Mouse (Mus musculus): ENCODE measurements around the gene Phyhd1. TPM values are rescaled to one million over a fixed set of nuclear protein-coding genes. Genes with fewer than 3 reads are reported as not detected.

Gene Phyhd1
- total and polyA plus RNA-seq, 2 experiments from 2014 or later: 3.9 to 7.2 TPM

DNA sequence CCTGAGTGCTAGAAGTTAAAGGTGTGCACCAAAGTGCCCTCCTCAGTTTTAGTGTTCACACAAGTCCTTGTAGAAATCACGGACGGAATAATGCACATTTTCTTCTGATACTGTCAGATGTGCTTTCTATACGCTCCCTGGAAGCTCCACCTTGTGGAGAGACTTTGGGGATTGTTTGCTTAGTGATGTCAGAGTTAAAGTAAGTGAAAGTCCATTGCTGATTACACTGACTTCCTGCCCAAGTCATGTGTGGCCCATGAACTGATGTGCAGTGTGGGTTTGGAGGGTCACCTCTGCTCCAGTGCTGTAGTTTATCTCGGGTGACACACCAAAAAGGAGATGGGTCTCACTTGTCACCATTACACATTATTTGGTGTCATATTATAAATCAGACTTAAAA is 53.3 kb downstream of the Phyhd1 start:
- H3K4me1 ChIP-seq (ENCODE audit: insufficient read depth, low read length): no peaks in the 10 kb centered on the region
- TF ChIP-seq CTCF (IDR thresholded peaks at IDR 0.05): no peak
- no peak overlapping the region for H3K27ac ChIP-seq (ENCODE audit: low read depth, low read length)
- WGBS: 88% methylated on average over 4 of the region's 4 CpGs
- no peaks in the 10 kb centered on the region for H3K27me3 ChIP-seq (ENCODE audit: insufficient read depth, low read length)
- ATAC-seq (ENCODE audit: low FRiP score) (no peak), DNase-seq (ENCODE audit: low spot score) (no peak)
- H3K4me3 ChIP-seq (ENCODE audit: low read depth, low read length): no peak overlapping the region
- no peaks in the 10 kb centered on the region for H3K9me3 ChIP-seq (ENCODE audit: low read length)
- H3K9ac ChIP-seq (replicated peaks; ENCODE audit: low read length, poor library complexity, severe bottlenecking): no peak overlapping the region
- H3K36me3 ChIP-seq (ENCODE audit: insufficient read depth, low read length): peaks cover 72% of the 10 kb centered on the region
- no peak overlapping the region for H3K4me2 ChIP-seq (ENCODE audit: low read depth, low read length, poor library complexity, severe bottlenecking)

DNA sequence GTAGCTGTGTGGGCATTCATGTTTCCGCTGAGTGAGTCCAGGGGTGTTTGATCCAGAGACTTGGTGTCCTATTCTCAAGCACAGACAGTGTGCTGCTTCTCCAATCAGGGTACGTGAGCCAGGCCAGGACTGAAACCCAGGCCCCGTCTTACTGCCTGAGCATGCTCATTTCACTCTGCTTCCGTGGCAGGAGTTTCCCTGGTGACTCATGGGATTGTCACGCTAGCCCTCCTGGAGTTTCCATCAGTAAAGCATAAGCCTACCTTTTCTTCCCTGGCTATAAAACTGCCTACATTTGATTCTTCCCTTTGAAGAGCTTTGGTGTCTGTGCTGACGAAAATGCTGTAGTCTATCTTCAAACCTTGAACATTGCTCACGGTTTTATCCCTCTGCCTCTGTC is 57.1 kb downstream of the Phyhd1 start:
- Histone ChIP-seq H3K4me2 (ENCODE audit: low read depth, low read length, poor library complexity, severe bottlenecking) (no peak overlapping the region), H3K9ac (replicated peaks; ENCODE audit: low read length, poor library complexity, severe bottlenecking) (no peak overlapping the region), H3K9me3 (ENCODE audit: low read length) (no peaks in the 10 kb centered on the region), H3K36me3 (ENCODE audit: insufficient read depth, low read length) (peaks cover 78% of the 10 kb centered on the region), H3K4me1 (ENCODE audit: insufficient read depth, low read length) (no peaks in the 10 kb centered on the region), H3K4me3 (ENCODE audit: low read depth, low read length) (no peak overlapping the region), H3K27ac (ENCODE audit: low read depth, low read length) (no peak overlapping the region), H3K27me3 (ENCODE audit: insufficient read depth, low read length) (no peaks in the 10 kb centered on the region)
- ATAC-seq (ENCODE audit: low FRiP score) (no peak), DNase-seq (ENCODE audit: low spot score) (no peak)
- TF ChIP-seq CTCF (IDR thresholded peaks at IDR 0.05): no peak
- 73% methylated on average over 7 of the region's 7 CpGs for WGBS

DNA sequence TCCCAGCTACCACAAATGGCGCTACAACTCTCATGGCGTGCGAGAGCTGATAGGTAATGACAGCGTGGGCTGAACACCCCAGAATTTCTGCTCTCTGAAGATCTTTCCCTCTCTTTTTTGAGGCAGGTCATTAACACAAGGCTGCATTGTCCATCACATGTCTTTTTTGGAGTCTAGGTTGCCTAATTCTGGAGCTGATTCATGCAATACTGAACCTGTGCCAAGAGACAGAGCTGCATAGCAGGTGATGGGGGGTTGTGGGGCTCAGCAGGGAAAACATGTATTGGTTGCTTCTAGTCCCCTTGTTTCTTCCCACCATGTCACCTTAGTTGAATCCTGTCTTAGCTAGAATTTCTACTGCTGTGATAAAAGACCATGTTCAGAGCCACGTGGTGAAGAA is 59.3 kb downstream of the Phyhd1 start:
- H3K4me2 ChIP-seq (ENCODE audit: low read depth, low read length, poor library complexity, severe bottlenecking): no peak overlapping the region
- H3K9me3 ChIP-seq (ENCODE audit: low read length): no peaks in the 10 kb centered on the region
- no peak overlapping the region for H3K27ac ChIP-seq (ENCODE audit: low read depth, low read length)
- ATAC-seq (ENCODE audit: low FRiP score) (no peak), DNase-seq (ENCODE audit: low spot score) (no peak)
- 93% methylated on average over 5 of the region's 5 CpGs for WGBS
- H3K27me3 ChIP-seq (ENCODE audit: insufficient read depth, low read length): no peaks in the 10 kb centered on the region
- no peak overlapping the region for H3K9ac ChIP-seq (replicated peaks; ENCODE audit: low read length, poor library complexity, severe bottlenecking)
- H3K4me1 ChIP-seq (ENCODE audit: insufficient read depth, low read length): no peaks in the 10 kb centered on the region
- peaks cover 85% of the 10 kb centered on the region for H3K36me3 ChIP-seq (ENCODE audit: insufficient read depth, low read length)
- TF ChIP-seq CTCF (IDR thresholded peaks at IDR 0.05): no peak
- no peak overlapping the region for H3K4me3 ChIP-seq (ENCODE audit: low read depth, low read length)

DNA sequence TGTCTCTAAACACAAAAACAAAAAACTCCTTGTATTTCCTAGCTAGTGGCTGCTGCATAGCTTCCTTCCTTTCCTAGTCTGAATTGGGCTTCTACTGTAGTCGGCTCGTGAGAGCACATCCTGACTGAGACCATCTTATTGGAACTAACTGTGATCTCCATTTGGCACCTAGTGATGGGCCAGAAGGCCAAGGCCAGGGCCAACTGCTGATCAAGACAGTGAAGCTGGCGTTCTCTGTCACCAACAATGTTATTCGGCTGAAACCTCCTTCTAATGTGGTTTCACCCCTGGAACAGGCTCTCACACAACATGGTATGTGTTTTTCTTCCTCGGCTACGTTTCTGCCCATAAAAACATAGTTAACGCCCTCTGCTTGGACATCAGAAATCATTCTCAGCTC is 61.3 kb downstream of the Phyhd1 start:
- Histone ChIP-seq H3K9ac (replicated peaks; ENCODE audit: low read length, poor library complexity, severe bottlenecking) (no peak overlapping the region), H3K4me2 (ENCODE audit: low read depth, low read length, poor library complexity, severe bottlenecking) (no peak overlapping the region), H3K36me3 (ENCODE audit: insufficient read depth, low read length) (peaks cover 83% of the 10 kb centered on the region), H3K27ac (ENCODE audit: low read depth, low read length) (no peak overlapping the region), H3K4me3 (ENCODE audit: low read depth, low read length) (no peak overlapping the region), H3K27me3 (ENCODE audit: insufficient read depth, low read length) (no peaks in the 10 kb centered on the region), H3K4me1 (ENCODE audit: insufficient read depth, low read length) (no peaks in the 10 kb centered on the region), H3K9me3 (ENCODE audit: low read length) (no peaks in the 10 kb centered on the region)
- TF ChIP-seq CTCF (IDR thresholded peaks at IDR 0.05): no peak
- DNase-seq (ENCODE audit: low spot score): no peak
- no peak for ATAC-seq (ENCODE audit: low FRiP score)
- 94% methylated on average over 7 of the region's 7 CpGs for WGBS

DNA sequence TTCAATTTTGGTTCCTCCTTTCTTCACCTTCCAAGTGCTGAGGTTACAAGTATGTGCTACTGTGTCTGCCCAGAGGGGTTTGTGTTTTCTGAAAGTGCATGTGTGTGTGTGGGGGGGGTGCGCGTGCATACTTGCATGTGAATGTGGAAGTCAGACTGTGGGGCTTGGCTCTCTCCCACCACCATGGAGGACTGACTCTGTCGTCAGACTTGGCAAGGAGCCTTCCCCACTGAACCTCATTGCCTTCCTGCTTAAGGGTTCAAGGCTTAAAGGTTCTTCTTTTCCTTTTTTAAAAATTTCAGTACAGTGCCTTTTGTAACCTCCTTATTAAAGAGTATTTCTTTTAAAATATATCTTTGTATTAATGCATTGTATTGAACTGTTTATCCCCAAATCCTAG is 62.8 kb downstream of the Phyhd1 start:
- DNase-seq (ENCODE audit: low spot score) (no peak), ATAC-seq (ENCODE audit: low FRiP score) (no peak)
- H3K4me2 ChIP-seq (ENCODE audit: low read depth, low read length, poor library complexity, severe bottlenecking): no peak overlapping the region
- no peak overlapping the region for H3K4me3 ChIP-seq (ENCODE audit: low read depth, low read length)
- no peaks in the 10 kb centered on the region for H3K4me1 ChIP-seq (ENCODE audit: insufficient read depth, low read length)
- peaks cover 84% of the 10 kb centered on the region for H3K36me3 ChIP-seq (ENCODE audit: insufficient read depth, low read length)
- no peak overlapping the region for H3K9ac ChIP-seq (replicated peaks; ENCODE audit: low read length, poor library complexity, severe bottlenecking)
- H3K27me3 ChIP-seq (ENCODE audit: insufficient read depth, low read length): no peaks in the 10 kb centered on the region
- H3K9me3 ChIP-seq (ENCODE audit: low read length): no peaks in the 10 kb centered on the region
- H3K27ac ChIP-seq (ENCODE audit: low read depth, low read length): no peak overlapping the region
- WGBS: 87% methylated on average over 3 of the region's 3 CpGs
- no peak for TF ChIP-seq CTCF (IDR thresholded peaks at IDR 0.05)

Other genes starting within 250 kb of the Phyhd1 start
- gene Wdr34, start 217.3 kb upstream of the Phyhd1 start, total RNA-seq (2014; rRNA removed): 87.3 and 96.1 TPM in 2 replicates
- 76.2 and 82.7 TPM in 2 replicates for gene Wdr34, start 217.3 kb upstream of the Phyhd1 start, polyA plus RNA-seq (2015; fragmentation: Nextera tagmentation; extraction: Ambion mirVana)
- gene Set, start 208.8 kb upstream of the Phyhd1 start, total RNA-seq (2014; rRNA removed): 190 and 269 TPM in 2 replicates
- 302 and 345 TPM in 2 replicates for gene Set, start 208.8 kb upstream of the Phyhd1 start, polyA plus RNA-seq (2015; fragmentation: Nextera tagmentation; extraction: Ambion mirVana)
- 1.7 and 2.4 TPM in 2 replicates for gene Pkn3, start 188.5 kb upstream of the Phyhd1 start, total RNA-seq (2014; rRNA removed)
- gene Pkn3, start 188.5 kb upstream of the Phyhd1 start, polyA plus RNA-seq (2015; fragmentation: Nextera tagmentation; extraction: Ambion mirVana): 0.73 and 1.2 TPM in 2 replicates
- 17.7 and 30.7 TPM in 2 replicates for gene Zdhhc12, start 172.6 kb upstream of the Phyhd1 start, total RNA-seq (2014; rRNA removed)
- gene Zdhhc12, start 172.6 kb upstream of the Phyhd1 start, polyA plus RNA-seq (2015; fragmentation: Nextera tagmentation; extraction: Ambion mirVana): 23.8 and 28.9 TPM in 2 replicates
- 88.2 and 93.2 TPM in 2 replicates for gene Zer1, start 141.6 kb upstream of the Phyhd1 start, total RNA-seq (2014; rRNA removed)
- gene Zer1, start 141.6 kb upstream of the Phyhd1 start, polyA plus RNA-seq (2015; fragmentation: Nextera tagmentation; extraction: Ambion mirVana): 12.3 and 14.7 TPM in 2 replicates
- 141 and 168 TPM in 2 replicates for gene Tbc1d13, start 132.5 kb upstream of the Phyhd1 start, total RNA-seq (2014; rRNA removed)
- gene Tbc1d13, start 132.5 kb upstream of the Phyhd1 start, polyA plus RNA-seq (2015; fragmentation: Nextera tagmentation; extraction: Ambion mirVana): 8.1 and 10.6 TPM in 2 replicates
- gene Endog, start 94.7 kb upstream of the Phyhd1 start, total RNA-seq (2014; rRNA removed): 43.7 and 51.3 TPM in 2 replicates
- 38.9 and 42.2 TPM in 2 replicates for gene Endog, start 94.7 kb upstream of the Phyhd1 start, polyA plus RNA-seq (2015; fragmentation: Nextera tagmentation; extraction: Ambion mirVana)
- gene Spout1, start 87.7 kb upstream of the Phyhd1 start, total RNA-seq (2014; rRNA removed): 38.4 and 47.6 TPM in 2 replicates
- 55.9 and 60.8 TPM in 2 replicates for gene Spout1, start 87.7 kb upstream of the Phyhd1 start, polyA plus RNA-seq (2015; fragmentation: Nextera tagmentation; extraction: Ambion mirVana)
- 21.9 and 26.4 TPM in 2 replicates for gene Kyat1, start 60.4 kb upstream of the Phyhd1 start, total RNA-seq (2014; rRNA removed)
- gene Kyat1, start 60.4 kb upstream of the Phyhd1 start, polyA plus RNA-seq (2015; fragmentation: Nextera tagmentation; extraction: Ambion mirVana): 16.4 and 17.9 TPM in 2 replicates
- 52.5 and 65.4 TPM in 2 replicates for gene Lrrc8a, start 28.5 kb upstream of the Phyhd1 start, total RNA-seq (2014; rRNA removed)
- gene Lrrc8a, start 28.5 kb upstream of the Phyhd1 start, polyA plus RNA-seq (2015; fragmentation: Nextera tagmentation; extraction: Ambion mirVana): 55.3 and 56.0 TPM in 2 replicates
- gene Gm28035, start 25.6 kb upstream of the Phyhd1 start, total RNA-seq (2014; rRNA removed): 3.4 and 6.0 TPM in 2 replicates
- 0.09 and 0.11 TPM in 2 replicates for gene Gm28035, start 25.6 kb upstream of the Phyhd1 start, polyA plus RNA-seq (2015; fragmentation: Nextera tagmentation; extraction: Ambion mirVana)
- not detected in 2 replicates for gene Gm28038, start 14.8 kb downstream of the Phyhd1 start, total RNA-seq (2014; rRNA removed)
- not detected in 2 replicates for gene Gm28038, start 14.8 kb downstream of the Phyhd1 start, polyA plus RNA-seq (2015; fragmentation: Nextera tagmentation; extraction: Ambion mirVana)
- gene Dolk, start 20.1 kb downstream of the Phyhd1 start, total RNA-seq (2014; rRNA removed): 35.4 and 44.7 TPM in 2 replicates
- 38.7 and 42.9 TPM in 2 replicates for gene Dolk, start 20.1 kb downstream of the Phyhd1 start, polyA plus RNA-seq (2015; fragmentation: Nextera tagmentation; extraction: Ambion mirVana)
- gene Nup188, start 20.2 kb downstream of the Phyhd1 start, total RNA-seq (2014; rRNA removed): 29.5 and 33.4 TPM in 2 replicates
- 12.2 and 15.7 TPM in 2 replicates for gene Nup188, start 20.2 kb downstream of the Phyhd1 start, polyA plus RNA-seq (2015; fragmentation: Nextera tagmentation; extraction: Ambion mirVana)
- gene Sh3glb2, start 93.1 kb downstream of the Phyhd1 start, total RNA-seq (2014; rRNA removed): 375 and 403 TPM in 2 replicates
- 185 and 199 TPM in 2 replicates for gene Sh3glb2, start 93.1 kb downstream of the Phyhd1 start, polyA plus RNA-seq (2015; fragmentation: Nextera tagmentation; extraction: Ambion mirVana)
- 64.2 and 72.3 TPM in 2 replicates for gene Miga2, start 98.0 kb downstream of the Phyhd1 start, total RNA-seq (2014; rRNA removed)
- gene Miga2, start 98.0 kb downstream of the Phyhd1 start, polyA plus RNA-seq (2015; fragmentation: Nextera tagmentation; extraction: Ambion mirVana): 28.7 and 34.8 TPM in 2 replicates
- 96.2 and 103 TPM in 2 replicates for gene Dolpp1, start 126.1 kb downstream of the Phyhd1 start, total RNA-seq (2014; rRNA removed)
- 56.6 and 59.7 TPM in 2 replicates for gene Dolpp1, start 126.1 kb downstream of the Phyhd1 start, polyA plus RNA-seq (2015; fragmentation: Nextera tagmentation; extraction: Ambion mirVana)
- gene Crat, start 149.6 kb downstream of the Phyhd1 start, total RNA-seq (2014; rRNA removed): 32.6 and 38.0 TPM in 2 replicates
- gene Crat, start 149.6 kb downstream of the Phyhd1 start, polyA plus RNA-seq (2015; fragmentation: Nextera tagmentation; extraction: Ambion mirVana): 24.9 and 27.4 TPM in 2 replicates
- 139 and 147 TPM in 2 replicates for gene Ptpa, start 149.8 kb downstream of the Phyhd1 start, total RNA-seq (2014; rRNA removed)
- gene Ptpa, start 149.8 kb downstream of the Phyhd1 start, polyA plus RNA-seq (2015; fragmentation: Nextera tagmentation; extraction: Ambion mirVana): 138 and 141 TPM in 2 replicates
- gene Ier5l, start 208.0 kb downstream of the Phyhd1 start, total RNA-seq (2014; rRNA removed): 23.6 and 28.2 TPM in 2 replicates
- gene Ier5l, start 208.0 kb downstream of the Phyhd1 start, polyA plus RNA-seq (2015; fragmentation: Nextera tagmentation; extraction: Ambion mirVana): 2.6 and 3.2 TPM in 2 replicates